Mouse (Mus musculus) ES-E14 (cell line): ENCODE data around the gene Fam114a2. TPM values are rescaled to one million over a fixed set of nuclear protein-coding genes. Genes with fewer than 3 reads are reported as not detected.

ENCODE experiments used
- DNase-seq: peaks from one replicate; pipeline ENCODE4 v3.0.0-alpha.2; 2013; ENCODE audit warnings: low read depth, low spot score
- H3K27ac ChIP-seq: 2 replicates; pipeline ENCODE4 v1.5.1; 2012; ENCODE audit warnings: low read depth, mild to moderate bottlenecking, low read length, moderate library complexity, mixed read lengths; ENCODE audit not compliant: poor library complexity, insufficient read depth, severe bottlenecking
- H3K36me3 ChIP-seq: 2 replicates; pipeline ENCODE4 v1.6.1; 2012; ENCODE audit warnings: mild to moderate bottlenecking, low read length, moderate library complexity, mixed read lengths; ENCODE audit not compliant: control insufficient read depth, poor library complexity, insufficient read depth, severe bottlenecking
- H3K4me1 ChIP-seq, 2 experiments: fragments of 150-350 bp in 1 of 2; sonication (generic) in 1 of 2; 2 replicates each; pipeline ENCODE4 v1.6.1; 2012; ENCODE audit warnings: low read length in 2 of 2, mild to moderate bottlenecking in 1 of 2, mixed read lengths in 1 of 2; ENCODE audit not compliant: control insufficient read depth in 2 of 2, insufficient read depth in 2 of 2, poor library complexity in 1 of 2
- H3K4me3 ChIP-seq, 2 experiments: fragments of 150-350 bp in 1 of 2; sonication (generic) in 1 of 2; 2 replicates each; pipeline ENCODE4 v1.5.1; 2012; ENCODE audit warnings: low read length in 2 of 2, low read depth in 1 of 2, mild to moderate bottlenecking in 1 of 2, mixed read lengths in 1 of 2; ENCODE audit not compliant: insufficient read depth in 1 of 2, poor library complexity in 1 of 2, severe bottlenecking in 1 of 2
- H3K9ac ChIP-seq: 2 replicates; pipeline ENCODE4 v1.6.1; 2012; ENCODE audit warnings: low read depth, mild to moderate bottlenecking, low read length, mixed read lengths; ENCODE audit not compliant: poor library complexity, insufficient read depth, severe bottlenecking
- H3K9me3 ChIP-seq: fragments of 150-350 bp; sonication (generic); 2 replicates; pipeline ENCODE4 v1.6.1; 2012; ENCODE audit warnings: low read depth, mild to moderate bottlenecking, low read length; ENCODE audit not compliant: control insufficient read depth, insufficient read depth
- CHD2 ChIP-seq: IDR thresholded peaks from 2 replicates; pipeline ENCODE4 v1.6.1; 2014; ENCODE audit warnings: mild to moderate bottlenecking, low read depth, low read length, inconsistent platforms
- HCFC1 ChIP-seq: IDR thresholded peaks from 2 replicates; pipeline ENCODE4 v1.6.1; 2012; ENCODE audit warnings: low read length, inconsistent platforms, borderline replicate concordance; ENCODE audit not compliant: insufficient read depth
- MAFK ChIP-seq: IDR thresholded peaks from 2 replicates; pipeline ENCODE4 v1.6.1; 2014; ENCODE audit warnings: mild to moderate bottlenecking, low read depth, low read length, inconsistent platforms; ENCODE audit not compliant: insufficient read depth
- ZC3H11A ChIP-seq: IDR thresholded peaks from 2 replicates; pipeline ENCODE4 v1.6.1; 2012; ENCODE audit warnings: low read depth, mild to moderate bottlenecking, inconsistent platforms, low read length, borderline replicate concordance
- ZNF384 ChIP-seq: IDR thresholded peaks from 2 replicates; pipeline ENCODE4 v1.6.1; 2012; ENCODE audit warnings: low read depth, low read length, inconsistent platforms
- in situ Hi-C, 2 experiments: fragments of 600-800 bp; cut with MboI; formaldehyde crosslinking; loops; one replicate each; pipeline ENCODE4 v1.15.1; 2025; ENCODE audit warnings: low sequenced_read_pairs in 2 of 2, inconsistent platforms in 1 of 2; ENCODE audit not compliant: unreplicated experiment in 2 of 2
- total RNA-seq: library from RNA; depleted of rRNA; stranded (reverse); fragments of 300-350 nt; gene quantifications from 2 replicates; pipeline ENCODE4 v1.2.3, GENCODE M21; 2012

The Fam114a2 gene
- total RNA-seq, 1 experiment = 37.7 TPM

GRCm38 (mm10) chr11:57540681-57541080 lies 22.3 kb upstream of the Fam114a2 start:
- DNase-seq = no peak
- TF ChIP-seq HCFC1 = no peak
- TF ChIP-seq ZNF384 = no peak
- TF ChIP-seq MAFK = no peak
- no peak for TF ChIP-seq CHD2
- TF ChIP-seq ZC3H11A = no peak
- Histone ChIP-seq H3K4me3 (no peak overlapping the region), H3K36me3 (no peaks in the 10 kb centered on the region), H3K9ac (no peak overlapping the region), H3K9me3 (no peaks in the 10 kb centered on the region), H3K27ac (no peak overlapping the region), H3K4me1 (no peaks in the 10 kb centered on the region)
- in situ Hi-C loops = loop anchor here in 1 of 2 experiments (10.0 kb wide), 1 partner anchor 234 kb away; no protein-coding TSS in a partner anchor

- Histone ChIP-seq H3K9ac (no peak overlapping the region), H3K27ac (no peak overlapping the region), H3K36me3 (no peaks in the 10 kb centered on the region), H3K9me3 (no peaks in the 10 kb centered on the region), H3K4me3 (no peak overlapping the region), H3K4me1 (no peaks in the 10 kb centered on the region)
- TF ChIP-seq MAFK (no peak), HCFC1 (no peak), ZNF384 (no peak), CHD2 (no peak), ZC3H11A (no peak)
- in situ Hi-C loops = loop anchor here in 1 of 2 experiments (10.0 kb wide), 1 partner anchor 235 kb away; no protein-coding TSS in a partner anchor
- no peak for DNase-seq
These were observed 21.5 kb upstream of the Fam114a2 start for GRCm38 (mm10) chr11:57539841-57540418.

DNA sequence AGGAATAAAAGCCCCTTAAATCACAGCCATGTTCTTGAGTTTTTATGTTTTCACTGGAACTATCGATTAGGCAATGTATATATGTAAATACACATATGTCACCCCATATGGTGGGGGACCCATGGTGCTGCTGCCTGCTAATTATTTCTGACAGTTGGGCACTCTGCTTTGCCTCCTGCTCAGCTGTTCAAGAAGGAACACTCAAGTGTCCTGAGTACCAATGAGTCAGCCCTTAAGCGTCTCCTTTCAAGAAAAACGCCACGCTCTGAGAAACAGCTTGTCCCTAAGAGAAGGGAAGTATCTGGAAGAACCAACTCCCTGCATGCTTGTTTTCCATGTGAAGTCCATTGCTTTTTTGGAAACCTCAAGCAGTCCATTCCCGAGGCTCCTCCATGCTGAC lies 17.5 kb upstream of the Fam114a2 start:
- in situ Hi-C loops = no loop called here
- Histone ChIP-seq H3K36me3 (peaks cover 6% of the 10 kb centered on the region; the same call in 1 of the 2 replicates), H3K4me3 (no peak overlapping the region), H3K9ac (no peak overlapping the region), H3K27ac (no peak overlapping the region), H3K4me1 (no peaks in the 10 kb centered on the region), H3K9me3 (no peaks in the 10 kb centered on the region)
- no peak for TF ChIP-seq ZNF384
- TF ChIP-seq ZC3H11A = no peak
- no peak for TF ChIP-seq CHD2
- TF ChIP-seq HCFC1 = no peak
- TF ChIP-seq MAFK = no peak
- DNase-seq = no peak

DNA sequence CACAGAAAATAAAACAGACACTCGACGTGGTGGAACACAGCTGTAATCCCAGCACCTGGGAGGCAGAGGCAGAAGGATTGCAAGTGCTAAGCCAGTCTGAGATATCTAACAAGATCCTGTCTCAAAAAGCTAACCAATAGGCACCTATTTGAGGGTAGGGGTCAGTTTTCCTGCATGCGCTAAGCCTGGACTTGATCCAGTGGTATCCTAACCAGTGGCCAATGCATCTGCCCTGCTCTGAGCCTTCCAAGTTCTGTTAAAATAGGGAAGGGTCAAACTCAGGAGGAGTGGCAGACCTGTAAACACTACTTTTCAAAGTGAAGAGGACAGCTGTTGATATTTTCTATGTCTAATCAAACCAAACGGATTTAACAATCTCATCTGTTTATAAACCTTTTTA lies 13.9 kb upstream of the Fam114a2 start:
- H3K9ac ChIP-seq = no peak overlapping the region
- peaks cover 19% of the 10 kb centered on the region for H3K36me3 ChIP-seq
- no peak for DNase-seq
- H3K27ac ChIP-seq = no peak overlapping the region
- in situ Hi-C loops = no loop called here
- H3K4me1 ChIP-seq = no peaks in the 10 kb centered on the region
- no peak overlapping the region for H3K4me3 ChIP-seq
- H3K9me3 ChIP-seq = no peaks in the 10 kb centered on the region
- TF ChIP-seq ZNF384 = no peak
- no peak for TF ChIP-seq HCFC1
- TF ChIP-seq MAFK = no peak
- no peak for TF ChIP-seq CHD2
- TF ChIP-seq ZC3H11A = no peak

DNA sequence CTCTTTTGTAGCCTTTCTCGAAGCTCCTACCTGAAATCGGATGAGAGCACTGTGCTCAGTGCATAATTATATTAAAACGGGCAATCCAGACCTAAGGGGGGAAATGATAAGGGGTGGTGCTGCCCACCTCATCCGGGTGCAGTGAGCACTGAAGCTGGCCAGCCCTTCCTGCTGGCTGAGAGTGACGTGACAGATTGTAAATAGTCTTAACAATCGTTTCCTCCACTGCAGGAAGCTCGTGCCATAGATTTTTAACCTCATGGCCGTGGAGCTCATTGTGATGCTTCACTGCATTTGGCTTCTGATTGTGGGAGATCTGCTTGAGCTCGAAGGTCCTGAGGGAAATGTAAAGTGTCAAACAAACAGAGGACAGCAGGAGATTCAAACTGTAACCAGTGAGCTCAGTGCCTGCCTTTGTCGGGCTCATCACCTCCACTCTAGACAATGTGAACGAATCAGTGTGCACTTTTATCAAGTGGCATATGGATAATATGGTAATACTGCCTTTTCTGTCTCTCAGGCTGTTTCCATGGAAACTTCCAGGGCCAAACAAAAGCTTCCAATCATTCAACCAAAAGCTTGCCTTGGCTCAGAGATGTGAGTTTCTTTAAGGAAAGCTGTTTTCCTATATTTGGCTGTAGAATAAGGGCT lies 13.0 kb upstream of the Fam114a2 start:
- in situ Hi-C loops = no loop called here
- Histone ChIP-seq H3K4me3 (no peak overlapping the region), H3K9ac (no peak overlapping the region), H3K4me1 (no peaks in the 10 kb centered on the region), H3K36me3 (peaks cover 19% of the 10 kb centered on the region), H3K27ac (no peak overlapping the region), H3K9me3 (no peaks in the 10 kb centered on the region)
- TF ChIP-seq HCFC1 (no peak), ZC3H11A (no peak), ZNF384 (no peak), CHD2 (no peak), MAFK (no peak)
- no peak for DNase-seq
